Mouse (Mus musculus) E14TG2a.4 (cell line): ENCODE data around the gene Zscan5b.

Experiments used
- CTCF ChIP-seq: conservative IDR thresholded peaks from 2 replicates; pipeline ENCODE4 v1.5.1; 2014; ENCODE audit warnings: low read length
- NANOG ChIP-seq: IDR thresholded peaks from 2 replicates; pipeline ENCODE4 v1.6.1; 2014; ENCODE audit warnings: borderline replicate concordance, low read length, mixed read lengths

DNA sequence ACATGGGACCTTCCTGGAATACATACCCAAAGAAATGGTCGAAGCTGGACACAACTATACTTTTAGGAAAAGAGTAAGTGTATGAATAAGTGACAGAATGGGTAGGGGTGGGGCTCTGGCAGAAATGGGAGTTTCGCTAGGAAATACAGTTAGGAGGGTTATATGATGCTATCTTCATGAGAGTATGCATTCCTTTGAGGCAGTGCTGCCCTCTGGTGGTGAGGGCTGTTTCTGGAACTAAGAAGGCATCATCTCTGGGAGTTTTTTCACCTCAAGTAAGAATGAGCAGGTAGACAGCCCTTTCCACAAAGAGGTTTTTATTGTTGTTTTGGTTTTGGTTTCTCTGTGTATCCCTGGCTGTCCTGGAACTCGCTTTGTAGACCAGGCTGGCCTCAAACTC lies 30.7 kb upstream of the Zscan5b start:
- TF ChIP-seq CTCF (peak; percentile 81), NANOG (no peak)
